Mouse (Mus musculus) liver, embryonic 15.5 days (tissue): ENCODE measurements at regions not wholly inside any gene's neighbourhood (a gene's known extent, or its start where the extent isn't known, plus 50 kb on each side); places are given as distances from the start of the nearest gene placed in this dataset.

Source experiments
- ATAC-seq: fragments of 200-750 bp; cut with Nextera tagmentation; 2 replicates; pipeline ENCODE4 v1.8.0; 2017; ENCODE audit warnings: moderate number of reproducible peaks, mild to moderate bottlenecking, moderate library complexity; ENCODE audit not compliant: insufficient read depth
- H3K27ac ChIP-seq: fragments of 300-500 bp; sonication (generic); replicated peaks from 2 replicates; pipeline ENCODE4 v1.5.1; 2015; ENCODE audit warnings: mild to moderate bottlenecking, inconsistent platforms
- H3K27me3 ChIP-seq: fragments of 300-500 bp; sonication (generic); 2 replicates; pipeline ENCODE4 v1.6.1; 2015; ENCODE audit warnings: mild to moderate bottlenecking, inconsistent platforms
- H3K36me3 ChIP-seq: fragments of 300-500 bp; sonication (generic); replicated peaks from 2 replicates; pipeline ENCODE4 v1.6.1; 2015; ENCODE audit warnings: moderate library complexity, mild to moderate bottlenecking, inconsistent platforms
- H3K4me1 ChIP-seq: fragments of 300-500 bp; sonication (generic); replicated peaks from 2 replicates; pipeline ENCODE4 v1.6.1; 2015; ENCODE audit warnings: inconsistent platforms
- H3K4me2 ChIP-seq: fragments of 300-500 bp; sonication (generic); 2 replicates; pipeline ENCODE4 v1.6.1; 2015; ENCODE audit warnings: moderate library complexity, mild to moderate bottlenecking, inconsistent platforms
- H3K4me3 ChIP-seq: fragments of 300-500 bp; sonication (generic); replicated peaks from 2 replicates; pipeline ENCODE4 v1.5.1; 2015; ENCODE audit warnings: mild to moderate bottlenecking, inconsistent platforms
- H3K9ac ChIP-seq: fragments of 300-500 bp; sonication (generic); 2 replicates; pipeline ENCODE4 v1.6.1; 2015; ENCODE audit warnings: moderate library complexity, mild to moderate bottlenecking, inconsistent platforms
- H3K9me3 ChIP-seq: fragments of 300-500 bp; sonication (generic); replicated peaks from 2 replicates; pipeline ENCODE4 v1.6.1; 2016; ENCODE audit warnings: inconsistent platforms
- WGBS: fragments of 180-500 bp; shearing (Covaris S2); methylation state at CpG from one replicate; pipeline ENCODE4 v1.1.7; 2015; ENCODE audit warnings: mixed read lengths; ENCODE audit not compliant: insufficient replicate concordance; 5-methylcytosine and 5-hydroxymethylcytosine counted together

DNA sequence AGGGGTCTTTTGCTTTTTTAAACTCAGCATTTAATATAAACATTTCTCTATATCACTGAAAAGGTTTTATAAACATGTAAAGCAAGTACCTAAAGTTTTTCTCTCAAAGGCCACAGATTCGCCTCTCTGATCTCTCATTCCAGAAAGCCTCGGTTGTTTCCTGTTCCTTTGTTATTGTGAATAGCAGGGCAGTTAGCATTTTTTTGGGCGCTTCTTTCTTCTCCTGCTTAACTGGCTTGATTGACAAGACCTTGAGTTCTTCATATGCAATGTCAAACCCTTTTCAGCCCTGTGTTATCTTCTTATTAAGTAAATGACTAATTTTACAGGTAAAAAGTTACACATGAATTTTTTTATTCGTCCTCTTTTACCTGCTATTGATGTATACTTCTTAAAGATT lies 316.7 kb downstream of the Slc4a3 start:
- Histone ChIP-seq H3K36me3 (no peaks in the 10 kb centered on the region), H3K4me3 (no peak overlapping the region), H3K4me1 (no peaks in the 10 kb centered on the region), H3K9me3 (no peaks in the 10 kb centered on the region), H3K9ac (no peak overlapping the region), H3K4me2 (no peak overlapping the region), H3K27me3 (no peaks in the 10 kb centered on the region), H3K27ac (no peak overlapping the region)
- ATAC-seq = no peak
- 41% methylated on average over 4 of the region's 4 CpGs for WGBS

DNA sequence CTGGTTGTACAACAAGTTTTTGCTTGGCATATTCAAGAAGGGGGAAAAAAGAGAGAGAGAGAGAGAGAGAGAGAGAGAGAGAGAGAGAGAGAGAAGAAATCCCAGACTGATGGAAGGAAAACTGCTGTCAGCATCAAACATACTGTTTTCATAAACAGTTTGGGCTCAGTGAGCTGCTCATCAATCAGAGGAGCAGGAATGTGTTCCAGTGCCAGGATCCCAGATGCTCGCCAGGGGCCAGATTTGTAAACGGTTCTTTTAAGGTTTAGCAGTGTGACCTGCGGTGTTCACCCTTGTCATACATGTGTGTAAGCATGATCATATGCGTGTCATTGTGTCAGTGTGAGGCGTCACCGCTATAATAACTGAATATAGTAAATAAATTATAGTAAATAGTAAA lies 320.5 kb downstream of the Slc4a3 start:
- Histone ChIP-seq H3K36me3 (no peaks in the 10 kb centered on the region), H3K9ac (no peak overlapping the region), H3K27ac (no peak overlapping the region), H3K4me3 (no peak overlapping the region), H3K4me1 (no peaks in the 10 kb centered on the region), H3K27me3 (no peaks in the 10 kb centered on the region), H3K9me3 (no peaks in the 10 kb centered on the region), H3K4me2 (no peak overlapping the region)
- whole genome bisulfite sequencing = 62% methylated on average over 6 of the region's 6 CpGs
- no peak for ATAC-seq

DNA sequence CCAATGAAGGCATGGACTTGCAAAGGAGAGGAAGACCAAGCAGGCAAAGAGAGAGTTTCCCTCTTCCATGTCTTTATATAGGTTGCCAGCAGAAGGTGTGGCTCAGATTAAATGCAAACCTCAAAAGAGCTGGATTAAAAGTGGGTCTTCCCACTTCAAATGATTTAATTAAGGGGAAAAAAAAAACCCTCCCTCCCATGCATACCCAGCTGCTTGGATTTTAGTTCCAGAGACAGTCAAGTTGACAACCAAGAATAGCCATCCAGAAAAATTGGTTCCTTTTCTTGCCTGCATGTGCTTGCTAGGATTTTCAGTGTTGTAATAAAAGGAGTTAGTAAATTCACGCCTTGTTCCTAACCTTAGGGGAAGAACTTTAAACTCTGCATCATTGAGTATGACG lies 323.3 kb downstream of the Slc4a3 start:
- H3K4me3 ChIP-seq = no peak overlapping the region
- WGBS = 58% methylated on average over 2 of the region's 2 CpGs
- H3K27ac ChIP-seq = no peak overlapping the region
- no peak overlapping the region for H3K4me2 ChIP-seq
- no peaks in the 10 kb centered on the region for H3K9me3 ChIP-seq
- H3K36me3 ChIP-seq = no peaks in the 10 kb centered on the region
- no peaks in the 10 kb centered on the region for H3K27me3 ChIP-seq
- no peak for ATAC-seq
- H3K9ac ChIP-seq = no peak overlapping the region
- H3K4me1 ChIP-seq = no peaks in the 10 kb centered on the region

DNA sequence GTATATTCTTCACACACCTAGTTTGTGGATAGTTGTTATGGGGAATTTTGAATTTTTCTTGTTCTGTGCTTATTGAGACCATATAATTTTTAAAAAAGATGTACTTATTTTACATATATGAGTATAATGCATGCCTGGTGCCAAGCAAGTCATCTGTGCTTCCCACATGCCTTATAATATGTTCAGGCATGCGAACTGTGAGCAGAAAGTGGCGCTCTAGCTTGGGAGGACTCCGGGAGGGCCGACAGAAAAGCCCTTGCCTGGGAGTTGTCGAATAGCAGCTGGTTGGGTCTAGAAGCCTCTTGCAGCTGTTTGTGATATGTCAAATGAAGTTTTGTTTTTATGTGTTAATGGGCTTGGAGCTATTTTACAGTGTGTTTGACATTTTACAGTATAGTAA lies 323.8 kb downstream of the Slc4a3 start:
- Histone ChIP-seq H3K9ac (no peak overlapping the region), H3K9me3 (no peaks in the 10 kb centered on the region), H3K4me2 (no peak overlapping the region), H3K4me1 (no peaks in the 10 kb centered on the region), H3K27me3 (no peaks in the 10 kb centered on the region), H3K27ac (no peak overlapping the region), H3K36me3 (no peaks in the 10 kb centered on the region), H3K4me3 (no peak overlapping the region)
- 62% methylated on average over 5 of the region's 5 CpGs for WGBS
- no peak for ATAC-seq

DNA sequence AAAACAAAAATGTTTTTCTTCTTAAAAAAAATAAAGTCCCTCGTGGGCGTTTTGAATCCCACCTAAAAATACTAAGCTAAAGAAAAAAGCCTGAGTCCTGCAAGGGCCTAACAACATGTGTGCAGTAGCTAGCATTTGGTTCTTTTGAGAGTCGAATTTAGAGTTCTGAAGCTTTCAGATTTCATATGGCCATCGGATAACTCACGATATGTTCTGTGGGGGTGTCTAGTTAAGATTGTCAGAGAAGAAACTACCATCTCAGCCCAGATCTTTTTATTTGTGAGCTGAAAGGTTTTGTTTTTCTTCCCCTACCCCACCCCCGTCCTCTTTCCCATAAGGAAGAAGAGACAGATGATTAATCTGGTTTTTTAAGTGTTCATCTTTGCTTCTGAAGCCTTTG lies 327.8 kb downstream of the Slc4a3 start:
- Histone ChIP-seq H3K4me3 (no peak overlapping the region), H3K4me1 (no peaks in the 10 kb centered on the region), H3K27me3 (no peaks in the 10 kb centered on the region), H3K4me2 (no peak overlapping the region), H3K27ac (no peak overlapping the region), H3K9me3 (no peaks in the 10 kb centered on the region), H3K9ac (no peak overlapping the region), H3K36me3 (no peaks in the 10 kb centered on the region)
- WGBS = 61% methylated on average over 6 of the region's 6 CpGs
- no peak for ATAC-seq

DNA sequence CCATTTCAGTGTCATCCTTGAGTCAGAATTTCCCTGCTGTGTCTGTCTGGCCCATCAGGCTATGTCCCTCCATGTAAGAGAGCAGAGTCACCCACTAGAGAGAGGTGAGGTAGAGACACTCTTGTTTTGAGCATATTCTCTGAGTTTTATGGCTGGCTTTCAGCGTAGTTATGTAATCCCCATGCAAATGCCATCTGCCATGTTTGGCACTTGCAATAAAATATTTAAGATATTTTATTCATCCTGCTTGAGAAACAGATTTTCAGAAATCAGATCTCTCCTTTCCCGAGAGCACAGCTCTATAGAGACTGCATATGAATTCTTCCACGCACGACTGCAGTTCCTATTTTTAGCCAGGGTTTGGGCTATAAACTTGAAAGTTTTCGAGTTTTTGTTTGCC lies 331.1 kb downstream of the Slc4a3 start:
- no peaks in the 10 kb centered on the region for H3K27me3 ChIP-seq
- no peak for ATAC-seq
- no peak overlapping the region for H3K9ac ChIP-seq
- no peak overlapping the region for H3K4me2 ChIP-seq
- no peaks in the 10 kb centered on the region for H3K9me3 ChIP-seq
- H3K4me3 ChIP-seq = no peak overlapping the region
- H3K4me1 ChIP-seq = no peaks in the 10 kb centered on the region
- H3K27ac ChIP-seq = no peak overlapping the region
- 54% methylated on average over 5 of the region's 5 CpGs for WGBS
- H3K36me3 ChIP-seq = no peaks in the 10 kb centered on the region

DNA sequence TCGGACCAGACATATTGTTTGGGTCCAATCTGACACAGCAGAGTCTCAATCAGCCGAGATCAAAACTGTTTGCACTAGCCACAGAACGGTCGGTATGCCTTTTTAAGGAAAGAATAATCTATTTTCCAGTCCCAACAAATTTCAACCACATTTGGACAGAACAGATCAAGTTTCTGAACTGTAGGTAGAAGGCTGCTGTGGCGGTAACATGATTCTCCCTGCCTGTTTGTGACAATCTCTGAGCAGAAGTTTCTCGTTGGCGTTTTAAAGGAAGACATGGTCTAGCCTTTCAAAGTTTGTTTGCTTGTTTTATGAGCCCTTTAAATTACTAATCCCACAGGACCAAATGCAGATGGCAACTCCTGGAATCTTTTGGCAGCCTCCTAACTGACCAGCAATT lies 339.6 kb downstream of the Slc4a3 start:
- H3K9me3 ChIP-seq = no peaks in the 10 kb centered on the region
- no peaks in the 10 kb centered on the region for H3K36me3 ChIP-seq
- no peak overlapping the region for H3K4me3 ChIP-seq
- WGBS = 28% methylated on average over 7 of the region's 7 CpGs
- H3K9ac ChIP-seq = no peak overlapping the region
- no peak for ATAC-seq
- H3K27me3 ChIP-seq = no peaks in the 10 kb centered on the region
- H3K27ac ChIP-seq = no peak overlapping the region
- H3K4me2 ChIP-seq = no peak overlapping the region
- no peaks in the 10 kb centered on the region for H3K4me1 ChIP-seq

DNA sequence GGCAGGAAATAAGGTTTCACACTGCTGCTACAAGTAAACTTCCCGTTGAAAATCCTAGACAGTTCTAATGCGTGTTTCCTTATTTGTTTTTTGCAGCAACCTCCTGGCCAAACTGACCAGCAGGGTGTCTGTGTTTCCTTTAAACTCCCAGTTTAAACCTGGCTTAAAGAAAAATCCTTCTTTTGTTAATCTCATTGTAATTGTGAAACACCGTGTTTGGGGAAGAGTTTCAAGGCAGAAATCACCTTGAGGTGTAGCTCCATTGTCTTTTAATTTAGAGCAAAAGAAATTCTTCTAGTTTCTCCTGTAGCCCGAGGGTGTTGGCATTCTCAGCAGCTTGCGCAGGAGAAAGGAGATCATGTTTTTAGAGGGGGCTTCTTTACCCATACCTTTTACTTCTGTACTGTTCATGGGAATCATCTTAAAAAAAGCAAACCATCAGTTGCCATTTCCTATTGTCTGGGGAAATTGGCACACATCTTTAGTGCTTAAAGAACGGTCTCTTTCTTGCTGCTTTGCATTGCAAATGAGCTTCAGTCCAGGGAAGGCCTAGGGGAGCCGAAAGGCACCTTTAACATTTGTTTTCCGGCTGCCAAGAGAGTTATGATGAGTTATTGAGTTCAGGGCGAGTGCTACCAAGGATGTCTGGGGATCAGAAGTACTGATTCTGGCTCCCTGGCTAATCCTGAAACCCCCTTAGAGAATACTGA lies 342.6 kb downstream of the Slc4a3 start:
- H3K4me3 ChIP-seq = no peak overlapping the region
- no peaks in the 10 kb centered on the region for H3K4me1 ChIP-seq
- no peaks in the 10 kb centered on the region for H3K27me3 ChIP-seq
- no peak for ATAC-seq
- no peak overlapping the region for H3K9ac ChIP-seq
- H3K4me2 ChIP-seq = no peak overlapping the region
- no peaks in the 10 kb centered on the region for H3K36me3 ChIP-seq
- no peaks in the 10 kb centered on the region for H3K9me3 ChIP-seq
- WGBS = 23% methylated on average over 9 of the region's 9 CpGs
- H3K27ac ChIP-seq = no peak overlapping the region

DNA sequence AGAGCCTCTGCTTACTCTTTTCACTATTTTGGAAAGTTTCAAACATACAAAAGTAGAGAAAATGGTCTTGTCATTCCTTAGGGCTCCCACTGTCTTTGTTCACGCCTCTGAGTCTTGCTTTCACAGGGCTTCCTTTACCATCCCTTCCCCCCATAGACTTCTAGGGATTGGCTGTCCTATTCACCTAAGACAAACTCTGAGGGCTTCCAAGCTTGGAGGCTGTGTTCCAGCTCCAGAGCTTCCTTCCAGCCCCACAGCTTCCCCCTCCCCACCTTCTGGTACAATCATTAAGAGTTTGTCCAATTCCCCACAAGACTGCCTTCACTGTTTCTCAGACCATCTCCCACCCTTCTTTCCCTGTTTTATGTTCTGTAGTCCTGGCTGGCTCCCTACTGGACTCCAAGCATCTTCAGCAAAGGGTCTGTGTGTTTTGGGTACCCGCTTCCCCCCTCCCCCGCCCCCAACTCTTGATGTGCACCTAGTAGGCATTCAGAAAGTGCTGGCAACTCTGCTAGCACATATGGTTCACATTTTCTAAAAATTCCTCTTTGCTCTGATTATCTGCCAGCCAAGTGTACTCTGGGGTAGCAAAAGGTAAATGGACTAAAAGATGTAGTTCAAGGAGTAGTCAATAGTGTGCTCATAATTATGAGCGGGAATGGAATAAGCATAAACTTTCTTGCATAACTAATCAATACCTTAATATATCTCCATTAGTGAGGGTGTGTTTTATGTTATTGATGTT lies 344.0 kb downstream of the Slc4a3 start:
- H3K9me3 ChIP-seq = no peaks in the 10 kb centered on the region
- H3K36me3 ChIP-seq = no peaks in the 10 kb centered on the region
- no peaks in the 10 kb centered on the region for H3K4me1 ChIP-seq
- no peak for ATAC-seq
- H3K27me3 ChIP-seq = no peaks in the 10 kb centered on the region
- WGBS = 64% methylated on average over 4 of the region's 4 CpGs
- H3K4me2 ChIP-seq = no peak overlapping the region
- no peak overlapping the region for H3K4me3 ChIP-seq
- no peak overlapping the region for H3K27ac ChIP-seq
- no peak overlapping the region for H3K9ac ChIP-seq

DNA sequence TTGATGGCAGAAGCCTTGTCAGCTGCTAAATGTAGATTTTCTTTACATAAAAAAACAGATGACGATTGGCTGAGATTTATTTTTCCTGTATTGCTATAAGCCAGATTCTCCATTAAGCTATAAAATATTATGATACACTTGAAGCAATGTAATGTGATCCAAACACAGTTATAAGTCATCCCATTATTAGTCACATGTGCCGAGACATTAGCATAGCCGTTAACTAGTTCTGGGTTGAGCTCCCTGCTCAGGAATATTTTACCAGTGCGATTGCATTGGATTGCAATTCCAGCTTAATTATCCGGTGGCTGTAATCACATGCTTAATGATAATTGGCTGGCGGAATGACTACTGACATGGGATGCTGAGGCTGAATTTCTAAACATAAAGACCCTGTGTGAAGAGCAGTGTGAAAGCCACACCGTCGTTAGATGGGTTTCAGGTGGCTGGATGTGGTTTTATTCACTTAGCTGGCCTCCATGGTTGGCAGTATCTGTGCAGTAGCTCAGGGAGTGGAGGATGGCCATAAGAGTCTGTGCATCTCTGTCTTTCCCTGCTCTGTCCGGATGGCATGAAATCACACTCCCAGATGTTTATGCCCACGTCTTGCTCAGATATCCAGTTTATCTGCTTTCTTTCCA lies 344.7 kb downstream of the Slc4a3 start:
- no peak for ATAC-seq
- no peaks in the 10 kb centered on the region for H3K9me3 ChIP-seq
- H3K36me3 ChIP-seq = no peaks in the 10 kb centered on the region
- no peak overlapping the region for H3K27ac ChIP-seq
- no peak overlapping the region for H3K4me3 ChIP-seq
- H3K27me3 ChIP-seq = no peaks in the 10 kb centered on the region
- H3K4me2 ChIP-seq = no peak overlapping the region
- 67% methylated on average over 10 of the region's 10 CpGs for WGBS
- no peak overlapping the region for H3K9ac ChIP-seq
- no peaks in the 10 kb centered on the region for H3K4me1 ChIP-seq

DNA sequence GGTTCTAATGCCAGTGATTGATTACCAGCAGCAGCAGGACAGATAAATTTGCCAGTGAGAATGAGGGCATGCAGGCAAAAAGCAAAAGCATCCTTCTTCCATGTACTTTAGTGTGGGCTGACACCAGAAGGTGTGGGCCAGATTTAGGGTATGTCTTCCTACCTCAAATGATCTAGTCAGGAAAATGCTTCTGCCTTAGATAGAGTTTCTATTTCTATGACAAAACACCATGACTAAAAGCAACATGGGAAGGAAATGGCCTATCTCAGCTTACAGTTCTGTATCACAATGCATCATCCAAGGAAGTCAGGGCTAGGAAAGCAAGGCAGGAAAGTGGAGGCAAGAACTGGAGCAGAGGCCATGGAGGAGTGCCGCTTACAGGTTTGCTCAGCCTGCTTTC lies 349.5 kb downstream of the Slc4a3 start:
- H3K4me3 ChIP-seq = no peak overlapping the region
- H3K36me3 ChIP-seq = no peaks in the 10 kb centered on the region
- H3K4me2 ChIP-seq = no peak overlapping the region
- H3K27me3 ChIP-seq = no peaks in the 10 kb centered on the region
- no peak overlapping the region for H3K9ac ChIP-seq
- no peaks in the 10 kb centered on the region for H3K4me1 ChIP-seq
- ATAC-seq = no peak
- H3K27ac ChIP-seq = no peak overlapping the region
- 70% methylated on average over 1 of the region's 1 CpGs for WGBS
- no peaks in the 10 kb centered on the region for H3K9me3 ChIP-seq
